Mouse (Mus musculus) ES-Bruce4 (cell line): ENCODE results near the gene Gm4779.

Experiments used
- CTCF ChIP-seq: IDR thresholded peaks from one replicate; pipeline ENCODE4 v1.8.1; 2011; ENCODE audit warnings: low read depth, low read length
- POLR2A ChIP-seq: IDR thresholded peaks from one replicate; pipeline ENCODE4 v1.8.1; 2011; ENCODE audit warnings: low read length; ENCODE audit not compliant: insufficient read depth

DNA sequence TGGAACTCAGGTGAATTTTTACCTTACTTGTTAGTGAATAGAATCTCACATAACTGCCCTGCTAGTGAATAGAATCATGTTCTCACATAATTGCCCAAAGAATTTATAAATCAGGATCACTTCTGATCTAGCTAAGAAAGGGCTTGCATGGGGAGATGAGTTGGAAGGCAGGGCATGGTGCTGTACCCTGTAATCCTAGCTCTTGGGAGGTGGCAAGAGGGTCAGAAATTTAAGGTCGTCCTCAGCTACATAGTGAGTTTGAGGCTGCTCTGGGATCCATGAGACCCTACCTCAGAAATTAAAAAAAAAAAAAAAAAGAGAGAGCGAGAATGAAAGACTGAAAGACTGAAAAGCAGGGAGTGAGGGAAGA, 53.2 kb downstream of the Gm4779 start:
- TF ChIP-seq CTCF (no peak), POLR2A (no peak)
